Mouse (Mus musculus) olfactory bulb, adult 2 months (tissue): ENCODE measurements around the gene 1700056E22Rik.

Experiments
- CTCF ChIP-seq: fragments of 200-500 bp; IDR thresholded peaks from 2 replicates; pipeline ENCODE4 v1.5.1; 2012; ENCODE audit warnings: low read depth, mild to moderate bottlenecking, low read length, moderate library complexity; ENCODE audit not compliant: insufficient read depth
- POLR2A ChIP-seq: fragments of 200-500 bp; IDR thresholded peaks from 2 replicates; pipeline ENCODE4 v1.6.1; 2012; ENCODE audit warnings: mild to moderate bottlenecking, low read depth, low read length, moderate library complexity; ENCODE audit not compliant: insufficient read depth

DNA sequence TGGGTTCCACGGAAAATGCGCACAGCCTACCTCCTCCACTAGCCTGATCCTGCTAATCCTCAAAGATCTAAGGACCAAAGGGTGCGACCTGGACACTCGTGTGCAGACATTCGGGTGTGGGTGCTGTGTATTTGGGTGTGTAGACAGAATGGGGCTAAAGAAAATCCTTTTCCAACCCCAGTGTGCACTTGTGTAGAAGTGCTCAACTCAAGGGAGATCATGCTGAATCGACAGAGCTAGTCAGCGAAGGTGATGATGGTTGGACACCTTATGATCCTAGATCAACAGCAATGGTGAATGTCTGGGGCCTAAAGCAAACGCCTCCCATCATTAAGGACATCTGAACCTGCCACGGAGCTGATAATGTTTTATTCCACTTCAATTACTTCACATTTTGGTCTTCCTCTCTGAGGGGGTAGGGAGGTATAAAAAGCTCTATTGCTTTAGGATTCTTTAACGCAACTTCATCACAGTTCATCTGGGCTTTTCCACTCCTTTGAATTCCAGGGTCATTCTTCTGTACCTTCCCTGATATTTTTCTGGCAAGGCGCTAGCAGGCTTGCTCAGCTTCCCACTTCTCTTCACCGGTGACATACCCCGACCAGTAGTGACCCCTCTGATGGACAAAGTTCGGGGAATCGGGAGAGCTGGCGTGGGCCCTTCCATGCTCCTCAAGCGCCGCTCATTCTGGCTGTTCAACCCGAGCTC is 1.3 kb downstream of the 1700056E22Rik start:
- TF ChIP-seq POLR2A: no peak
- no peak for TF ChIP-seq CTCF
